Mouse (Mus musculus) layer of hippocampus, adult 9-10 months (tissue): ENCODE measurements around the gene Pex16.
A peak's percentile ranks its signal among the peaks of the same experiment; 100 is the strongest.
"Not testable (repeated sequence)": the region's sequence is repeated elsewhere in the genome, so short reads cannot be mapped to it uniquely, and the experiment has no call there.

Source experiments
- DNase-seq: peaks from one replicate; pipeline ENCODE4 v3.0.0; 2022; ENCODE audit warnings: low spot score

Pex16 gene

DNA sequence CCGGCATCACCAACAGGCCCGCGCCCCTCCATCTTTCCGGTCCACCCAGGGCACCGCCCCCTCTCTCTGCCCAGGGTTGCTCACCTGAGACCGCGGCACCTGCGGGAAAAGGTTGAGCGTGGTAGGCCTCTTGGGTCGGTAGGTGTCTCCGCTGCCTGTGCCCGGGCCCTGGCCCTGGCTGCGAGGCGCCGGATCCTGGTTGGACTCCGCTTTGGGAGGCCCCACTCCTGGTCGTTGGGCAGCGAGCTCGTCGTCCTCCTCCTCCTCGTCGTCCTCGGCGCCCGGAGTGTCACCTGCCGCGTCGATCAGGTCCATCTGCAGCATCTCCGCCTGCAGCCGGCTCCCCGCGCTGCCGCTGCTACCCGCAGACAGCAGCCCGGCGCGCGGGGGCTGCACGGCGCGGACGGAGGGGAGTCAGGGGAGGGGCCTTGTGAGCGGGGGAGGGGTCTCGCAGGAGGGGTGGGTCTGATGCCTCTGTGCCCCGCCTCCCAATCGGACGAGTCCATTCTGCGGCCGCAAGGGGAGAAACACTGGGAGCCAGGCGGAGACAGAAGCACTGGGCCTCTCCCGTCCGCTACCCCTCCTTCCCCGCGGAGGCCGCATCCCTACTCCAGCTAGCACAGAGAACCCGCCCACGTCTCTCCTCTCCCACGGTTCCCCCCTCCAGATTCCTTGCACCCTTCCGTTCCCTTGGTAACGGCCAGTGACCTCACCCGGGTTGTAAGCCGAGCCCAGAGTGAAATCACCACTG, 14.6 kb downstream of the Pex16 start:
- peak; percentile 82 for DNase-seq

GRCm38 (mm10) chr2:92389645-92390044, 15.2 kb downstream of the Pex16 start:
- no peak for DNase-seq

DNA sequence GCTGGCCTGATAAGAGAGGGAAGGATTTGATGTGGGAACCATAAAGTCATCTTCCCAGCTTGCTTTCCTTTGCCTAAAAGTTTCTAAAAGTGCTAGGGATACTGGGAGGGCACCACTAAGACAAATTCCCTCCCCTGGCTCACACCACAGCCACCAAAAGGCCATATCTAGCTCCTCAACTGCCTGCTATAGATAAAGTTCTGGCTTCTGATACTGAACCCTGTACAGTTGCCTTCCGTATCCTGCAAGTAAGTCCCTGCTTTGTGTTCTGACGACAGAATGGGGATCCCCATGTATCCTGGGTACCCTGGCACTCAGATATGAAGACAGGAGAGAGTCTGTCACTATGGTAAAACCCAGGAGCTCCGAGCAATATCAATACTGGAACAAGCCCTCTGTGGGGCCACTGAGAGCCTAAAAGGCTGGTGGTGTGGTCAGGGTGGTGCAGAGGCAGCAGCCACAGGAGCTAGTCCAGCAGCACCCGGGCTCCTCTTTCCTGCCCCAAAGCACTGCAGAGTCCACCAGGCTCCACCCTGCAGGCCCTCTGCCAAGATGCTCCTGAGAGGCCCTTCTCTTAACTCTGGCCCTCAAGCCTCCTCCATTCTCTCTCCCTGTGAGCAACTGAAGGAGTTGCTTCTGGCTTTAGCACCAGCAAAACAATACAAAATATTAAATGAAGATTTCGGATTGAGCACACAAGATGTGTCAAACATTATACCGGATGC, 15.9 kb downstream of the Pex16 start:
- no peak for DNase-seq

DNA sequence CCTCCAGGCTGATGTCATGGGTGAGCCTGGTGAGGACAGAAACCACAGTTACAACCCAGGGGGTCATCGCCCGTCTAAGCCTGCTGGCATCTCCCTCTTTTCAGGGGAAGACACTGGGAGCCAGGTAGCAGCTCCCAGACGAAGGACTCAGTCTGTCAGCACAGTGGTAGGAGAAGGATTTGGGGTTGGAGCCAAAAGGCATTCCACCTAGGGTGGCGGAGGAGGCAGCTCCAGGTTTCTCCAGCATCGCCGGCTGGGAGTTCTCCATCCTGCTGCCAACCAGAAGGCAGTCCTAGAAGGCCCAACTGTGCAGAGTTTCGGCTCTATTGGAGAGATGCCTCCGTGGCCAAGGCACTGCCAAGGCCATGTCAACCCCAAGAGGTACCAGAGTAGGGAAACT, 16.6 kb downstream of the Pex16 start:
- DNase-seq: no peak

GRCm38 (mm10) chr2:92391703-92392317, 17.3 kb downstream of the Pex16 start:
- no peak for DNase-seq

GRCm38 (mm10) chr2:92392318-92393264, 18.1 kb downstream of the Pex16 start:
- DNase-seq: no peak

GRCm38 (mm10) chr2:92395535-92395934, 21.1 kb downstream of the Pex16 start:
- DNase-seq: no peak

GRCm38 (mm10) chr2:92397436-92397835, 23.0 kb downstream of the Pex16 start:
- DNase-seq: no peak

- not testable (repeated sequence) for DNase-seq
Observed at GRCm38 (mm10) chr2:92399877-92400276, 25.4 kb downstream of the Pex16 start.

- no peak for DNase-seq
Observed at GRCm38 (mm10) chr2:92400682-92401081, 26.2 kb downstream of the Pex16 start.

DNA sequence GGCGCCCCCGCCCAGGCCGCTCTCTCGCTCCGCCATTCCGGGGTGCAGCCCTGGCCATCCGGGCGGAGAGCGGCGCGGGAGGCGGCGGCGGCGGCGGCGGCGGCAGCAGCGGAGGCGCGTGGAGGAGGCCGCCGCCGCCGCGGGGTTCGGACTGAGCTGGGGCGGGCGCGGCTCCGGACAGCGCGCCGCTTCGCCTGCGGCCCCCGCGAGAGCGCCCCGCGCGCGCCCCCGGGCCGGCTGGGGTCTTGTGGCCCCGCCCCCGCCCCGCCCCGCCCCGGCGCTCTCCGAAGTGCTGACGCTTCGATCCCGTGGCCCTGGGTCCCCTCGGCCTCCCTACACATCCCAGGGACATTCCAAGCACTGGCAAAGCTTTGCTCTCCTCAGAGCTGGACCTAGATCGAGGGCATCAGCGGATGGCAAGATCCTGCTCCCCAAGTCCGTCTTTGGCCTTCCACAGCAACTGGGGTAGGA, 26.6 kb downstream of the Pex16 start, which contains the start of gene Mapk8ip1:
TSS of gene Mapk8ip1 (minus strand) at position 173 of the 471 bp plus-strand sequence.
- no peak for DNase-seq

DNA sequence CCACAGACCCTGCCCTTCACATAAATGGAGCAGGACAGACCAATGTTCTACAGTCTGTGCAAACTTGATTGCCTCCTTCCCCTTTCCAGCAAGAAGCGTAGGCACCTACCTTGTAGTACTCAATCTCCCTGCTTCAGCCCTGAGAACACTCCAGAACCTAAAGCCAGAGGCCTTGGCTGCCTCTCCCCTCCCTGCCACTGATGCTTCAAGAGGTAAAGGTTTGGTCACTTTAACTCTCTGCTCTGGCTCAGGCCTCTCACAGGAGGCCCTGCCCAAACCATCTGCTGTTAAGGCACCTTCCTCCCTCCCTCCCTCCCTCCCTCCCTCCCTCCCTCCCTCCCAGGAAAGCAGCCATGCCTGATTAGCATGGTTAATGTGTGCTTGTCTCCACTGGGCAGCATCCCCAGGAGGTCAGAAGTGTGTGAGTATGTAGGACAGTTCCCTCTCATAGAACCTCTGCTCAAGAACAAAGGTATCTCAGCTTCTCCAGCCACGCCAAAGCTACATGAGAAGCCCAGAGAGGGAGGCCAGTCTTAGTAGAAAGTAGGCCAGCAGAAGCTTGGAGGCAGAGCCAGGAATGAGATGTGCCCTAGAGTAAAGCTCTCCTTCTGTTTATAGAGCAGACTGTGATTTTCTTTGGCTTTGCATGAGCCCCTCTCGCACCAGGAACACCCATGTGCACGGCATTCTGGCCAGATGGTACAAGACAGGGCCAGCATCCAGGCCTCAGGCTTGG, 28.3 kb downstream of the Pex16 start:
- DNase-seq: no peak

- DNase-seq: no peak
Observed at GRCm38 (mm10) chr2:92403776-92404319, 29.4 kb downstream of the Pex16 start.

DNA sequence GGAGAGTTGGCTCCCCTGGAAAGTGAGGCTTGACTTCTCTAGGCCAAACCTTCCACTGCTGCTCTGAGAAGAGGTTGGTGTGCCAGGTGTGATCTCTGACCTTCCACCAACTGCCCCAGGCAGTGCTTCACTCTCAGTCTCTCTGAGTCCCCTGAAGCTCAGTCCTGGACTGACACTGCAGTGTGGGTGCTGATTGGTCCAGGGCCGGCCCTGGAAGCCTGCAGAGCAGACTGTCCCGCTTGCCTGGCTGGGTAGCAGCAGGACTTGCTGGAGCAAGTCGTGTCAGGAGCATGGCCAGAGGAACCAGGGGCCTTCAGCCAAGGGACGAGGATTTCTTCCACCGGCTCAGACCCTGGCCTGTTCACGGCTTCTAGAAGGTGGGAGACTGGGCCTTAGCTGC, 30.3 kb downstream of the Pex16 start:
- no peak for DNase-seq

DNA sequence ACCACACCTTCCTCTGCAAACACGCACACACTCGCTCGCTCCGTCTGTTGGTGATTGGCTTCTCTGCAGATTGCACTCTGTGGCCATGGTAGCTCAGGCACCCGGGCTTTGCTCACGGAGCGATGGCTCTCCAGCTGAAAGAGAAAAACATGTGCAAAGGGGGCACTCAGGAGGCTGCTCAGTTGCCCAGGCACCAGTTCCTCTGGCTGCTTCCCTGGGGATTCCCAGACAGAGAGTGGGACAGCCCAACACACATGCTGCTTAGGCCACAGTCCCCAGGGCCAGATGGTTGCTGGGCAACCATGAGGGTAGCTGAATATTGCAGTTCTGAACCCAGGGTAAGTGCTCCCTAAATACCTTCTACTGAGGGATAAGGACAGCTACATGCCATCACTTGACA, 31.2 kb downstream of the Pex16 start:
- no peak for DNase-seq

DNA sequence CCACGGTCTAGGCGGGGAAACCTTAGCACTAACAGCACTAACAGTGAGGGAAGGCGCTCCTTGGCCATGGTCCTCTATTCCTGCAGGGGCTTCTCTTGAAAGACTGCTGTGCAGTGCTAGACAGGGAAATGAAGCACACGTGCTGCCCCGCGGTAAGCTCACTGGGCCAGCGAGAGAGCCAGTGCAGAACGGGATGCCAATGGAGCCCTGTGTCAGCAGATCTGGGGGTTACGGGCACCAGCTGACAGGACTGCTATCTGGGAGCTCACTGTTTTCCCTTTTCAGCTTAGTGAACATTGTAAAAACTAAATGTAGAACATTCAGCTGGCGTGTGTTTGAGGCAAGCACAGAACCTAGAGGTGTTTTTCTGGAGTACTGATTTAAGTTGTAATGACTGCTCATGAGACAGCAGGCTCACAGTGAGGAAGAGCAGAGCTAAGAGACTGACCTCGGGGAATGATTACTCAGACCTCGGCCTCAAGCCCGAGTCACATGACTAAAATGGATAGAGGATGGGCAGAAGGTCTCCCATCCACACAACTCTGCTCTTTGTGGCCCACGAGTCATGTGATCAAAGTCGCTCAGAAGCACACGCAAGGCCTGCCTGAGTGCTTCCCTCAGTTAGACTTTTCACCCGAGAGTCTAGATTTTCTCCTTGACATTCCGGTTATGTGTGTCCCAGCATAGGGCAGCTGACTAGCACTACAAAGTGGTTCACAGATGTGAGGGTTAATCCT, 34.0 kb downstream of the Pex16 start:
- DNase-seq: no peak

DNA sequence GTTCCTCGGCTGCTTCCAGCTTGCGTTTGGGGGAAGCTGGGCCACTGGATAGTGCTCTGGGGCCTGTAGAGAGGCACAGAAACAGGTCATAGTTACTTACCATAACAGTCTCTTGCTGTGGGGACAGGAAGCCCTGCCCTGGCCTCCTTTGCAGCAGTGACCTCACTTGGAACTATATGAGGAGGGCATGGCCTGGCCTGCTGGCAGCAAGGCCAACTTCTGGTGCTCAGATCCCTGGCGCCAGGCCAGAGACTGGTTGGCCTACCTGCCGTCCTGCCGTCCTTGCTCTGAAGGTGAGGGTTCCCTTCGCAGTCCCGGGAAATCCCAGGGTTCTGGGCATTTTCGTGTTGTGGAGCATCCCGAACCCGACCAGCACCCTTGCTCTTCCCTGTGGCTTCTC, 37.2 kb downstream of the Pex16 start:
- no peak for DNase-seq

DNA sequence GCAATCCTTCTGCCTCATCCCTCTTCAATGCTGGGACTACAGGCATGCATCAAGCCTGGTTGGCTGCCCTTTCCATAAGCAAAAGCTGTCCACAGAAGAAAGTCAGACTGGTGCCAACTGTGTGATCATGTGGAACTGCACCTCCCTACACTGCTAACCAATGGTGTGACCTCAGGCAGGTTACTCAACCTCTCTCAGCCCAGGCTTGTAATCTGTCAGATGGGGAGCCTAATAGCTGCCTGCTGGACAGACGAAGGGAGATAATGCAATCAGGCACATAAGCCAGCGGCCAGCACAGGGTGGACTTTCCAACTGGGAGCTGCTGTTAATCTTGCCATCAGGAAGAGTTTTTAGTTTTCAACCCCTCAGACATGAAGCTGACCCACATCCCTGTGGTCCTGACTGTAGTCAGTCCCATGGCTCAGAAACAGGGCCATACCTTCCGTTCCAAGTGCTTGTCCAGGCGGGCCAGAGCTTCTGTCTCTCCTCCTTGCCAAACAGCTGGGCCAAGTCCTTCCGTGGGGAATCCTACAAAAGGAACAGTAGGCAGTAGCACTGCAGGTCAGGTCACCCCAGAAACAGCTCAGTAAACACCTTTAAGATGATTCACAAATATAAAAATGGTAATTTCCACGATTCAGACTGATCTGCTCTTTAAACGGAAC, 47.4 kb downstream of the Pex16 start:
- no peak for DNase-seq

GRCm38 (mm10) chr2:92422388-92423135, 48.1 kb downstream of the Pex16 start:
- no peak for DNase-seq
